Mouse (Mus musculus): ENCODE measurements around the gene Ing5. TPM values are rescaled to one million over a fixed set of nuclear protein-coding genes. Genes with fewer than 3 reads are reported as not detected.
"Not testable (repeated sequence)": the region's sequence is repeated elsewhere in the genome, so short reads cannot be mapped to it uniquely, and the experiment has no call there.

The Ing5 gene
- total and polyA plus RNA-seq, 3 experiments, result 13.7 to 18.7 (median 16.2) TPM

DNA sequence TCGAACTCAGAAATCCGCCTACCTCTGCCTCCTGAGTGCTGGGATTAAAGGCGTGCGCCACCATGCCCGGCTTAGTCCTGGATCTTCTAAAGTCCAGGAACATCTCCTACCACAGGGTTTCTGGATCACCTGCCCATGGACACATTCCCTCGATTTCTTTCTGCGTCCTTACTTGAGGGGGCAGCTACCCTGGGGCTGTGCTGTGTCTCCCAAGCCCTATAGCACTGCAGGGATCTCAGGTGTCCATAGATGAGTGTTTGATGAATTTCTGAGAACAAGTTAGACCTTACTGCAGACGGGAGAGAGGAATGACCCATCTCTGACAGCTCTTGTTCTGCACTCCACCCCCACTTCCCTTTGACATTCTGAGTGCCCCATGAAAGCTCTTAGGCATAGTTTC lies 33.6 kb downstream of the Ing5 start:
- in situ Hi-C loops (cut with MboI; ENCODE audit: low pct_ligation_motif_present, low pct_unique_long_range_greater_than_20kb, low sequenced_read_pairs), result no loop called here

DNA sequence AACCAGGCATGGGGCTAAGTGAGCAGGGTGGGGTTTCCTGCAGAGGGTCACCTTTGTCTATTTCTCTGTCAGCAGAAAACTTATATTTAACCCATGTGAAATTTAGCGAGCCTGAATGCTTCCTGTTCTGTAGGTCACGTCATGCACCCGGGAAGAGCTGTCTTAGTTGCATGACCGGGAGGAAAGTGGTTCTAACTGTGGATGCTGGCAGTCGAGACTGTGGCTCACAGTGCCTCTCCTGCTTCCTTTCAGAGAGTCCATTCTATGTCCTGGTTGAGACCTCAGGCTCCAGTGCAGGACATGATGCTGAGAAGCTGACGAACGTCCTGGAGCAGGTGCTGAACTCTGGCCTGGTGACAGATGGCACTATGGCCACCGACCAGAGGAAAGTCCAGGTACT lies 34.8 kb downstream of the Ing5 start:
- DNase-seq (ENCODE audit: extremely low read depth); H3K9ac ChIP-seq (ENCODE audit: insufficient read depth, low read depth); H3K79me2 ChIP-seq (replicated peaks; ENCODE audit: control insufficient read depth, extremely low read depth, insufficient read depth, poor library complexity, severe bottlenecking); dilution Hi-C loops (cut with MboI; ENCODE audit: extremely low pct_ligation_motif_present, extremely low pct_unique_long_range_greater_than_20kb, low sequenced_read_pairs); in situ Hi-C loops (cut with MboI; ENCODE audit: low pct_ligation_motif_present, low pct_unique_long_range_greater_than_20kb, low sequenced_read_pairs); H3K4me2 ChIP-seq (ENCODE audit: insufficient read depth, low read depth, poor library complexity, severe bottlenecking); H3K9me3 ChIP-seq (replicated peaks; ENCODE audit: low read length); H3K27ac ChIP-seq (ENCODE audit: insufficient read depth, low read depth); H3K4me3 ChIP-seq (replicated peaks in 1 of 3; ENCODE audit: low read depth in 2 of 3, low read length in 2 of 3, poor library complexity in 1 of 3); H3K27me3 ChIP-seq (replicated peaks); H3K4me1 ChIP-seq (ENCODE audit: control insufficient read depth in 1 of 2, insufficient read depth in 2 of 2): not testable (repeated sequence)
- H3K36me3 ChIP-seq (replicated peaks in 1 of 2; ENCODE audit: control insufficient read depth in 1 of 2, insufficient read depth in 1 of 2, low read length in 1 of 2), result peaks cover 16 to 37% of the 10 kb centered on the region in 2 experiments

More for the DNA sequence above, 33.6 kb downstream of the Ing5 start:
- Histone ChIP-seq H3K79me2 (replicated peaks; ENCODE audit: control insufficient read depth, extremely low read depth, insufficient read depth, poor library complexity, severe bottlenecking) (no peaks in the 10 kb centered on the region), H3K27ac (ENCODE audit: insufficient read depth, low read depth) (no peak overlapping the region), H3K4me2 (ENCODE audit: insufficient read depth, low read depth, poor library complexity, severe bottlenecking) (no peak overlapping the region), H3K9me3 (replicated peaks; ENCODE audit: low read length) (no peaks in the 10 kb centered on the region), H3K4me3 (replicated peaks in 1 of 3; ENCODE audit: low read depth in 2 of 3, low read length in 2 of 3, poor library complexity in 1 of 3) (no peak overlapping the region), H3K36me3 (replicated peaks in 1 of 2; ENCODE audit: control insufficient read depth in 1 of 2, insufficient read depth in 1 of 2, low read length in 1 of 2) (peaks cover 16 to 39% of the 10 kb centered on the region in 2 experiments), H3K4me1 (ENCODE audit: control insufficient read depth in 1 of 2, insufficient read depth in 2 of 2) (peaks cover 0 to 6% of the 10 kb centered on the region in 2 experiments; a peak in 2 of 4 replicates), H3K9ac (ENCODE audit: insufficient read depth, low read depth) (no peak overlapping the region), H3K27me3 (replicated peaks) (no peaks in the 10 kb centered on the region)
- TF ChIP-seq MEF2A (IDR thresholded peaks at IDR 0.05; ENCODE audit: borderline replicate concordance, low read depth, low read length), result no peak
- no peak for TF ChIP-seq ELF1 (IDR thresholded peaks at IDR 0.05; ENCODE audit: low read depth, low read length)
- no peak for TF ChIP-seq EP300 (IDR thresholded peaks at IDR 0.05; ENCODE audit: low read length)
- no peak for TF ChIP-seq ZC3H11A (IDR thresholded peaks at IDR 0.05; ENCODE audit: low read depth, low read length)
- TF ChIP-seq NRF1 (IDR thresholded peaks at IDR 0.05; ENCODE audit: low read depth, low read length), result no peak
- TF ChIP-seq HCFC1 (IDR thresholded peaks at IDR 0.05; ENCODE audit: low read depth, low read length), result no peak
- no peak for TF ChIP-seq ZNF384 (IDR thresholded peaks at IDR 0.05; ENCODE audit: low read depth, low read length)
- TF ChIP-seq IRF4 (IDR thresholded peaks at IDR 0.05; ENCODE audit: low read depth, low read length), result no peak
- TF ChIP-seq USF1 (IDR thresholded peaks at IDR 0.05; ENCODE audit: low read depth, low read length), result no peak
- no peak for TF ChIP-seq MYC (IDR thresholded peaks at IDR 0.05; ENCODE audit: low read depth, low read length)
- TF ChIP-seq NELFE (IDR thresholded peaks at IDR 0.05; ENCODE audit: low read depth, low read length), result no peak
- TF ChIP-seq RAD21 (IDR thresholded peaks at IDR 0.05; ENCODE audit: low read depth, low read length), result no peak
- TF ChIP-seq USF2 (conservative IDR thresholded peaks at IDR 0.05; ENCODE audit: low read depth, low read length), result no peak
- TF ChIP-seq JUN (IDR thresholded peaks at IDR 0.05; ENCODE audit: insufficient read depth, low read depth, low read length), result no peak
- dilution Hi-C loops (cut with MboI; ENCODE audit: extremely low pct_ligation_motif_present, extremely low pct_unique_long_range_greater_than_20kb, low sequenced_read_pairs), result no loop called here
- DNase-seq (ENCODE audit: extremely low read depth), result no peak

DNA sequence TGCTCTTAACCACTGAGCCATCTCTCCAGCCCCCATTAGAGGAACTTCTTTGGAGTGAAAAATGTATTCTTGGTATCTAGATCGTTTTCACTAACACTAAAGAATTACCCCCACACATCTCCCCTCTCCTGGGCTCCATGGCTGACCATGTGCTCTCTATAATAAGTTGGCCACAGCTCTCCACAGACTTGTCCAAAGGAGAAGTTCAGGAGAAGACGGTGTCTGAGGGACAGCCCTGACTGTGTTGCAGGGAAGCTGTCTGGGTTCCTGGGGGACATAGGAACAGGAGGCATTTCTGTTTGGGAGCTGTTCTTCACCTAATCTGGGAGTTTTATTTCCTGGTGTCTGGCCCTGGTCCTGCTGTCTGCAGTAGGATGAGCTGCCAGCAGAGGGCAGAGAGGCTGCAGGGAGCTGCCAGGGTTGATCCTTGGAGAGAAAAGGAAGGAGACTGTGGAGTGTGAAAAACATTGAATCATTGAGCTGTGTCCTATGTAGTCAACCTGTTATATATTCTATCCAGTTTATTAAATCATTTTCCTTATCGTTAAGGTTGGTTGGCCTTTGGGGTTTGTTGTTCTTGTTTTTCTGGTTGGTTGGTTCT lies 42.1 kb downstream of the Ing5 start:
- H3K79me2 ChIP-seq (replicated peaks; ENCODE audit: control insufficient read depth, extremely low read depth, insufficient read depth, poor library complexity, severe bottlenecking); H3K27me3 ChIP-seq (replicated peaks); H3K27ac ChIP-seq (ENCODE audit: insufficient read depth, low read depth); H3K9me3 ChIP-seq (replicated peaks; ENCODE audit: low read length); in situ Hi-C loops (cut with MboI; ENCODE audit: low pct_ligation_motif_present, low pct_unique_long_range_greater_than_20kb, low sequenced_read_pairs); H3K4me3 ChIP-seq (replicated peaks in 1 of 3; ENCODE audit: low read depth in 2 of 3, low read length in 2 of 3, poor library complexity in 1 of 3); H3K9ac ChIP-seq (ENCODE audit: insufficient read depth, low read depth); H3K4me2 ChIP-seq (ENCODE audit: insufficient read depth, low read depth, poor library complexity, severe bottlenecking); H3K36me3 ChIP-seq (replicated peaks in 1 of 2; ENCODE audit: control insufficient read depth in 1 of 2, insufficient read depth in 1 of 2, low read length in 1 of 2); H3K4me1 ChIP-seq (ENCODE audit: control insufficient read depth in 1 of 2, insufficient read depth in 2 of 2); dilution Hi-C loops (cut with MboI; ENCODE audit: extremely low pct_ligation_motif_present, extremely low pct_unique_long_range_greater_than_20kb, low sequenced_read_pairs); DNase-seq (ENCODE audit: extremely low read depth): not testable (repeated sequence)

DNA sequence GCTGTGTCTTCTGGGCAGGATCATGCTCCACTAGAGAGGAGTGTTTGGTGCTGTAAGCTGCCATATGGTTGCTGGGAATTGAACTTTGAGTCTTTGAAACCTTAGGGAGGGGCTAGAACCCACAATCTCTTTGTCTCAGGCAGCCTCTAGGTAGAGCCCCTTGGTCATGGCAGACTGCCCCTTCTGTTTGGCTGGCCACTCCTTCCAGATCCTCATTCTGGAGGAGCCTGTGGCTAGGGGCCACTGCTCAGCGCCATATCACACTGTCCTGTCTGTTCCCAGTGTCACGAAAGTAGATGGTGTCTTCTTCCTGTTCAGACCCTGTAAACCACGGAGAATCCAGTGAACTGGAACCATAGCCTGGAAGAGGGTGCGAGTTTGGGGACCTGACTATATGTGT lies 52.0 kb downstream of the Ing5 start:
- H3K4me2 ChIP-seq (ENCODE audit: insufficient read depth, low read depth, poor library complexity, severe bottlenecking); H3K36me3 ChIP-seq (replicated peaks in 1 of 2; ENCODE audit: control insufficient read depth in 1 of 2, insufficient read depth in 1 of 2, low read length in 1 of 2); H3K4me1 ChIP-seq (ENCODE audit: control insufficient read depth in 1 of 2, insufficient read depth in 2 of 2); H3K79me2 ChIP-seq (replicated peaks; ENCODE audit: control insufficient read depth, extremely low read depth, insufficient read depth, poor library complexity, severe bottlenecking); H3K27ac ChIP-seq (ENCODE audit: insufficient read depth, low read depth); H3K9me3 ChIP-seq (replicated peaks; ENCODE audit: low read length); DNase-seq (ENCODE audit: extremely low read depth); dilution Hi-C loops (cut with MboI; ENCODE audit: extremely low pct_ligation_motif_present, extremely low pct_unique_long_range_greater_than_20kb, low sequenced_read_pairs); H3K4me3 ChIP-seq (replicated peaks in 1 of 3; ENCODE audit: low read depth in 2 of 3, low read length in 2 of 3, poor library complexity in 1 of 3); H3K27me3 ChIP-seq (replicated peaks); H3K9ac ChIP-seq (ENCODE audit: insufficient read depth, low read depth); in situ Hi-C loops (cut with MboI; ENCODE audit: low pct_ligation_motif_present, low pct_unique_long_range_greater_than_20kb, low sequenced_read_pairs): not testable (repeated sequence)

All from CH12.LX (cell line).